Mouse (Mus musculus) lung, postnatal 0 days (tissue): ENCODE measurements around the gene Pxdn. TPM values are rescaled to one million over a fixed set of nuclear protein-coding genes. Genes with fewer than 3 reads are reported as not detected.

Source experiments
- ATAC-seq: fragments of 200-750 bp; cut with Nextera tagmentation; 2 replicates; pipeline ENCODE4 v1.8.0; 2017; ENCODE audit warnings: moderate library complexity
- DNase-seq: peaks from one replicate; pipeline ENCODE4 v3.0.0-alpha.2; 2016; ENCODE audit warnings: low spot score
- H3K27ac ChIP-seq: fragments of 300-500 bp; sonication (generic); 2 replicates; pipeline ENCODE4 v1.5.1; 2014; ENCODE audit warnings: antibody characterized with exemption, mild to moderate bottlenecking, low read length, mixed read lengths
- H3K27me3 ChIP-seq: fragments of 300-500 bp; sonication (generic); replicated peaks from 2 replicates; pipeline ENCODE4 v1.6.1; 2014; ENCODE audit warnings: low read length, mixed read lengths; ENCODE audit not compliant: insufficient read depth
- H3K36me3 ChIP-seq: fragments of 300-500 bp; sonication (generic); 2 replicates; pipeline ENCODE4 v1.6.1; 2014; ENCODE audit warnings: low read length, mixed read lengths; ENCODE audit not compliant: insufficient read depth
- H3K4me1 ChIP-seq: fragments of 300-500 bp; sonication (generic); 2 replicates; pipeline ENCODE4 v1.6.1; 2014; ENCODE audit warnings: antibody characterized with exemption, low read depth, low read length, mixed read lengths; ENCODE audit not compliant: insufficient read depth
- H3K4me2 ChIP-seq: fragments of 300-500 bp; sonication (generic); replicated peaks from 2 replicates; pipeline ENCODE4 v1.6.1; 2014; ENCODE audit warnings: low read depth, mild to moderate bottlenecking, low read length, moderate library complexity, mixed read lengths
- H3K4me3 ChIP-seq: fragments of 300-500 bp; sonication (generic); 2 replicates; pipeline ENCODE4 v1.5.1; 2014; ENCODE audit warnings: low read depth, low read length
- H3K9ac ChIP-seq: fragments of 300-500 bp; sonication (generic); replicated peaks from 2 replicates; pipeline ENCODE4 v1.6.1; 2014; ENCODE audit warnings: low read depth, mild to moderate bottlenecking
- H3K9me3 ChIP-seq: fragments of 300-500 bp; sonication (generic); 2 replicates; pipeline ENCODE4 v1.6.1; 2016; ENCODE audit warnings: low read length, mixed read lengths
- CTCF ChIP-seq: IDR thresholded peaks from 2 replicates; pipeline ENCODE4 v1.5.1; 2016; ENCODE audit warnings: antibody characterized with exemption, mild to moderate bottlenecking
- EP300 ChIP-seq: IDR thresholded peaks from 2 replicates; pipeline ENCODE4 v1.6.1; 2016; ENCODE audit warnings: antibody characterized with exemption, mild to moderate bottlenecking, control low read depth
- WGBS: fragments of 180-500 bp; shearing (Covaris S2); extraction: QIAGEN DNeasy Blood & Tissue Kit; methylation state at CpG from one replicate; pipeline ENCODE4 v1.1.7; 2014; 5-methylcytosine and 5-hydroxymethylcytosine counted together
- polyA plus RNA-seq: library from polyadenylated mRNA; unstranded; fragments of >200 nt; fragmentation: Nextera tagmentation; extraction: Ambion mirVana; gene quantifications from 2 replicates; pipeline ENCODE4 v1.2.1, GENCODE M21; 2015

Pxdn gene
- polyA plus RNA-seq, 1 experiment from 2014 or later = 56.1 TPM

DNA sequence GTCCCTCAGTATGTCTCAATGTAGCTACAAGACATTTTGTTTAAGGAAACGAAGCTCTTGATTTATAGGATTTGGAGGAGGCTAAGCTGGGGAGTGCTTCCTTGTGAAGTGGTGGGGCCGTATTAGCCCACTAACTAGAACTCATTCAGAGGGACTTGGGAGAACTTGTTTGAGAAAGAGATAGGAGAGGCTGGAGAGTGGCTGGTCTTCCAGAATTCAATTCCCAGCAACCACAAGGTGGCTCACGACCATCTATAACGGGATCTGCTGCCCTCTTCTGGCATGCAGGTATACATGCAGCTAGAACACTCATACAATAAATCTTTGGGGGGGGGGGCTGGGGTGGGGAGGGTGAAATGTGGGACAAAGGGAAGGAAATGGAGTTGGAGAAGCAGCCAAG, 102.7 kb downstream of the Pxdn start:
- Histone ChIP-seq H3K36me3 (no peaks in the 10 kb centered on the region), H3K4me1 (0 out of 2 replicates have a peak, but pooled peaks cover 3% of the 10 kb centered on the region), H3K27me3 (no peaks in the 10 kb centered on the region), H3K4me2 (no peak overlapping the region), H3K9ac (no peak overlapping the region), H3K4me3 (no peak overlapping the region), H3K27ac (no peak overlapping the region), H3K9me3 (no peaks in the 10 kb centered on the region)
- DNase-seq = peak; percentile 72
- TF ChIP-seq CTCF (peak; percentile 88), EP300 (no peak)
- ATAC-seq = peak; percentile 46
- 11% methylated on average over 4 of the region's 4 CpGs for WGBS

DNA sequence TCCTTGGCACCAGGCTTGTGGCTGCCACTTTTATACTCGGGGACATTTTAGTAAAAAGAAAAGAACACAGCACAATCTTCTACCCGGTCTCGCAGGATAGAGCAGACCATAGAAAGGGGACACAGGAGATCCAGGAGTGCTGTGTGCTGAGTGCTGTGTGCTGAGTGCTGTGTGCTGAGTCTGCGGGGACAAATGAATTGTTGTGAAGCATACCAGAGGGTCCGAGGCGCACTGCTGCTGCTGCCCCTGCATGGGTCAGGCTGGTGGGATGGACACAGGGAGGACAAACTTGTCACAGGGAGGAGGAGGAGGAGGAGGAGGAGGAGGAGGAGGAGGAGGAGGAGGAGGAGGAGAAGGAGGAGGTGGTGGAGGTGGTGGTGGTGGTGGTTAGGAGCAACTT, 111.4 kb downstream of the Pxdn start:
- Histone ChIP-seq H3K27ac (no peak overlapping the region), H3K9me3 (no peaks in the 10 kb centered on the region), H3K4me1 (no peaks in the 10 kb centered on the region), H3K4me3 (no peak overlapping the region), H3K36me3 (no peaks in the 10 kb centered on the region), H3K4me2 (no peak overlapping the region), H3K27me3 (no peaks in the 10 kb centered on the region), H3K9ac (no peak overlapping the region)
- TF ChIP-seq CTCF (no peak), EP300 (no peak)
- 70% methylated on average over 4 of the region's 6 CpGs for whole genome bisulfite sequencing
- DNase-seq (no peak), ATAC-seq (no peak)

- WGBS = 69% methylated on average over 9 of the region's 9 CpGs
- TF ChIP-seq CTCF (no peak), EP300 (no peak)
Observed at GRCm38 (mm10) chr12:30049818-30050217, 112.4 kb downstream of the Pxdn start.

GRCm38 (mm10) chr12:30050235-30050634, 112.8 kb downstream of the Pxdn start:
- DNase-seq = peak; percentile 66
- no peaks in the 10 kb centered on the region for H3K36me3 ChIP-seq
- no peak overlapping the region for H3K4me3 ChIP-seq
- no peaks in the 10 kb centered on the region for H3K9me3 ChIP-seq
- no peaks in the 10 kb centered on the region for H3K4me1 ChIP-seq
- H3K9ac ChIP-seq = no peak overlapping the region
- ATAC-seq = no peak
- 15% methylated on average over 4 of the region's 4 CpGs for WGBS
- H3K27ac ChIP-seq = no peak overlapping the region
- no peak overlapping the region for H3K4me2 ChIP-seq
- H3K27me3 ChIP-seq = no peaks in the 10 kb centered on the region
- peak; percentile 82 for TF ChIP-seq CTCF
- TF ChIP-seq EP300 = no peak

More at GRCm38 (mm10) chr12:30049818-30050217, 112.4 kb downstream of the Pxdn start:
- ATAC-seq = no peak
- Histone ChIP-seq H3K4me1 (no peaks in the 10 kb centered on the region), H3K4me2 (no peak overlapping the region), H3K27me3 (no peaks in the 10 kb centered on the region), H3K36me3 (no peaks in the 10 kb centered on the region), H3K27ac (no peak overlapping the region), H3K9me3 (no peaks in the 10 kb centered on the region), H3K4me3 (no peak overlapping the region), H3K9ac (no peak overlapping the region)
- DNase-seq = no peak

DNA sequence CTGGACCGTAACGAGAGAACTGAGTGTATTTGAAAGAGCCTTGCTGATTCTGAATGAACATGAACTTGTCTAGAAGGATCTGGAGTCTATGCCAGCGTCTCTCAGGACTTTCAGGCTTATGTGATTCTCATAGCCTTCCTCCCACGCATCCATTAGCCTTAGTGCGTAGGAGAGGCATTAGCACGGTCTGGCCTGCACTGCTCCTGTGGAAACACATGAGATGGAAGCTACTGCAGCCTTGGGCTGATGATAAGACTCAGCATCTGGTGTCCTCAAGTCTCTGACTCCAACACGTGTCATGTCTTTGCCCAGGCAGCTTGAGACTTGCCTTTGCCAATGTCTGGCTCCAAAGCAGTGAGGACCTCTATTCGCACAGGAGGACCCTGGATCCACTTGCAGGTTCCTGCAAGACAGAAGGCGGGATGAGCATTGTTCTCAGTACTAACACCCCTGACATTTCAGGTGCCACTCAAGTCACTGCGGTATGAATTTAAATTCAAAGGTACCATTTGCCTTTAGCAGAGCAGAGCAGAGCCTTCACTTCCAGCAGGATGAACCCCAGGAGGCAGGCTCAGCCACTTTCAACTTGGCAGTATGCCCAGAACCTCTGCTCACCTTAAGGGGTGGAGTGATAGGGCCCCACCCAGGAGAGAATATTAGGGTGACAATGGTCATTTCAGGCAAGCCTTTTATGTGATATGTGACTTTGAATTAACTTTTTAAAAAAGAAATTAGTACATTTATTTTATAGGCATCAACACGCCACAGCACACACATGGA, 117.5 kb downstream of the Pxdn start:
- DNase-seq = no peak
- Histone ChIP-seq H3K27me3 (no peaks in the 10 kb centered on the region), H3K36me3 (no peaks in the 10 kb centered on the region), H3K4me2 (no peak overlapping the region), H3K4me3 (no peak overlapping the region), H3K9me3 (no peaks in the 10 kb centered on the region), H3K9ac (no peak overlapping the region), H3K27ac (no peak overlapping the region), H3K4me1 (no peaks in the 10 kb centered on the region)
- no peak for TF ChIP-seq CTCF
- no peak for TF ChIP-seq EP300
- ATAC-seq = no peak
- WGBS = 81% methylated on average over 11 of the region's 11 CpGs

GRCm38 (mm10) chr12:30058044-30058443, 120.6 kb downstream of the Pxdn start:
- WGBS = 45% methylated on average over 6 of the region's 6 CpGs
- ATAC-seq (no peak), DNase-seq (no peak)
- Histone ChIP-seq H3K36me3 (no peaks in the 10 kb centered on the region), H3K4me3 (no peak overlapping the region), H3K27me3 (no peaks in the 10 kb centered on the region), H3K4me1 (no peaks in the 10 kb centered on the region), H3K9ac (no peak overlapping the region), H3K27ac (no peak overlapping the region), H3K9me3 (no peaks in the 10 kb centered on the region), H3K4me2 (no peak overlapping the region)
- TF ChIP-seq EP300 = no peak
- no peak for TF ChIP-seq CTCF
